Comparison of ENCODE assay signal across 25 mouse cellular contexts in the genomic region with DNA sequence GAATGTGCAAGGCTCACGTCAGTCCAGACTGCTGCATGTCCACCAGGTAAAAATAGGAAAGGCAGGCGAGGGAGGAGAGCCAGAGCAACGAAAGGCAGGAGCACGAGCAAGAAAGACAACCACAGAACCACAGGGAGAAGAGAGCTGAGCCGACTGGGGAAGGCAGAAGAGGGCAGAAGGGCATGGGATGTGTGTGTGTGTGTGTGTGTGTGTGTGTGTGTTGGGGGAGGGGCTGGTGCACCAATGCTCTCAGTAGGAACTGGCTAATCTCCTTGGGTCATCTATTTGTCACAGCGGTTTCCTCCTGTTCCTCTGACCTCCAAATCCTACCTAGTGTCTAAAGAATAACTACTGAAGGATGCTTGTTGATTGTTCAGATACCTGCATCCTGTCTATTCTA. TPM values are rescaled to one million over a fixed set of nuclear protein-coding genes. Genes with fewer than 3 reads are reported as not detected.
DNase-seq lines count a peak whose midpoint lies in the region; ATAC-seq and TF ChIP-seq lines count a peak whose summit lies in the region.
"Had no signal": no experiment of that assay in that cellular context is flagged by ENCODE, and none has a peak within 500 bp of the region (broad histone marks: within the 10 kb centered on the region; RNA-seq: fewer than 3 reads in every experiment).

No protein-coding gene starts in this region.

- H3K9me3 ChIP-seq in embryonic facial prominence, embryonic 10.5 days: no peaks in the 10 kb centered on the region
- H3K9me3 ChIP-seq in liver, postnatal 0 days (ENCODE audit: low read length): no peaks in the 10 kb centered on the region
- H3K9me3 ChIP-seq: embryonic facial prominence, embryonic 13.5 days; hindbrain, embryonic 13.5 days; limb, embryonic 10.5 days; neural tube, embryonic 12.5 days had no signal

- H3K36me3 ChIP-seq in embryonic facial prominence, embryonic 10.5 days (replicated peaks): peaks cover 36% of the 10 kb centered on the region
- peaks cover 20% of the 10 kb centered on the region for H3K36me3 ChIP-seq in liver, postnatal 0 days (replicated peaks; ENCODE audit: insufficient read depth, low read length)

- H3K27ac ChIP-seq in embryonic facial prominence, embryonic 10.5 days (replicated peaks): no peak overlapping the region; the same call in 1 of the 2 replicates
- H3K27ac ChIP-seq in liver, postnatal 0 days (ENCODE audit: low read depth): peak overlapping the region; percentile 82
- H3K27ac ChIP-seq: embryonic facial prominence, embryonic 13.5 days; hindbrain, embryonic 13.5 days; left cerebral cortex, adult 2 months; limb, embryonic 10.5 days; neural tube, embryonic 12.5 days had no signal

- WGBS in embryonic facial prominence, embryonic 10.5 days: 36% methylated on average over 6 of the region's 6 CpGs
- 17% methylated on average over 6 of the region's 6 CpGs for WGBS in liver, postnatal 0 days (ENCODE audit: insufficient replicate concordance)

- peaks cover 26% of the 10 kb centered on the region for H3K27me3 ChIP-seq in embryonic facial prominence, embryonic 10.5 days (replicated peaks; ENCODE audit: low read depth, poor library complexity, severe bottlenecking)
- H3K27me3 ChIP-seq in liver, postnatal 0 days (ENCODE audit: insufficient read depth, low read length): no peaks in the 10 kb centered on the region
- H3K27me3 ChIP-seq: hindbrain, embryonic 13.5 days; neural tube, embryonic 12.5 days had no signal

- DNase-seq in embryo, embryonic 9.5 days (ENCODE audit: extremely low spot score): peak; percentile 23
- DNase-seq in embryo, embryonic 10 days (ENCODE audit: low spot score): no peak
- peak; percentile 37 for DNase-seq in kidney, postnatal 10 days
- DNase-seq in kidney, adult 9 months: no peak
- DNase-seq in embryonic facial prominence, embryonic 10.5 days (ENCODE audit: low spot score): peak; percentile 24
- no peak for DNase-seq in liver, postnatal 0 days
- DNase-seq: cerebellum, adult 8-10 months; heart, postnatal 14 days; kidney, postnatal 4 days; layer of hippocampus, adult 9-11 months; lung, adult 2 months; lung, postnatal 36 days; right cerebral cortex, adult 18-20 months; thymus, postnatal 14 days had no signal

- no peak overlapping the region; the same call in 1 of the 2 replicates for H3K9ac ChIP-seq in liver, postnatal 0 days (replicated peaks)
- H3K9ac ChIP-seq: embryonic facial prominence, embryonic 13.5 days; hindbrain, embryonic 13.5 days; neural tube, embryonic 12.5 days had no signal

- ATAC-seq in liver, postnatal 0 days: peak; percentile 4; the same call in 1 of the 2 replicates
- ATAC-seq in erythroblast, adult 5-6 weeks (replicated peaks; ENCODE audit: low FRiP score, poor library complexity, severe bottlenecking): no peak
- ATAC-seq: forebrain, embryonic 16.5 days had no signal

- peaks cover 58% of the 10 kb centered on the region for H3K4me1 ChIP-seq in embryonic facial prominence, embryonic 10.5 days
- peaks cover 4% of the 10 kb centered on the region for H3K4me1 ChIP-seq in liver, postnatal 0 days (ENCODE audit: insufficient read depth)

- TF ChIP-seq CTCF in liver, postnatal 0 days (IDR thresholded peaks at IDR 0.05; ENCODE audit: low read depth): no peak

- H3K4me2 ChIP-seq in liver, postnatal 0 days (ENCODE audit: low read depth, low read length): peak overlapping the region; percentile 71
- H3K4me2 ChIP-seq: embryonic facial prominence, embryonic 13.5 days; heart, embryonic 11.5 days; hindbrain, embryonic 13.5 days; midbrain, embryonic 11.5 days; neural tube, embryonic 12.5 days had no signal

- no peak overlapping the region for H3K4me3 ChIP-seq in embryonic facial prominence, embryonic 10.5 days
- H3K4me3 ChIP-seq in liver, postnatal 0 days (ENCODE audit: low read depth, low read length): no peak overlapping the region
- H3K4me3 ChIP-seq: embryonic facial prominence, embryonic 13.5 days; hindbrain, embryonic 13.5 days; left cerebral cortex, adult 2 months; limb, embryonic 10.5 days; neural tube, embryonic 12.5 days had no signal

- no peak for TF ChIP-seq EP300 in liver, postnatal 0 days (IDR thresholded peaks at IDR 0.05; ENCODE audit: low read depth)

RNA-seq across cellular contexts. Expression of a gene that starts 56.6 kb away (rescaled TPM):
- polyA plus RNA-seq in embryonic facial prominence, embryonic 10.5 days (2016; fragmentation: Nextera tagmentation; extraction: Ambion mirVana): not detected in 2 replicates
- polyA plus RNA-seq in liver, postnatal 0 days (2015; fragmentation: Nextera tagmentation; extraction: Ambion mirVana): 0.11 and 0.77 TPM in 2 replicates
- total RNA-seq in erythroblast, adult 5-6 weeks (2015; ENCODE audit: low replicate concordance): not detected in 2 replicates
- total RNA-seq in erythroblast, adult 5-6 weeks (2017; ENCODE audit: low replicate concordance): not detected in 2 replicates
- total RNA-seq: common myeloid progenitor, adult 5-6 weeks; left cerebral cortex, adult 2 months had no signal
- polyA plus RNA-seq: forebrain, embryonic 16.5 days; small intestine, adult 2 months had no signal

Comparison
In these comparisons a context has a peak if more than half of its experiments do, and no peak if none do; other contexts are left out.
1. DNase-seq: peak in embryo, embryonic 9.5 days (single experiment), kidney, postnatal 10 days (single experiment) and embryonic facial prominence, embryonic 10.5 days (single experiment); none in embryo, embryonic 10 days (single experiment), kidney, adult 9 months (single experiment) and liver, postnatal 0 days (single experiment).